Mouse (Mus musculus) hindbrain, embryonic 10.5 days (tissue): ENCODE measurements around the gene Tmem88. TPM values are rescaled to one million over a fixed set of nuclear protein-coding genes. Genes with fewer than 3 reads are reported as not detected.

Source experiments
- DNase-seq: peaks from one replicate; pipeline ENCODE4 v3.0.0-alpha.2; 2017; ENCODE audit warnings: low spot score
- H3K27ac ChIP-seq: fragments of 300-500 bp; sonication (generic); 2 replicates; pipeline ENCODE4 v1.5.1; 2016; ENCODE audit warnings: mild to moderate bottlenecking, moderate library complexity
- H3K27me3 ChIP-seq: fragments of 300-500 bp; sonication (generic); 2 replicates; pipeline ENCODE4 v1.6.1; 2016; ENCODE audit warnings: mild to moderate bottlenecking; ENCODE audit not compliant: poor library complexity, insufficient read depth, severe bottlenecking
- H3K36me3 ChIP-seq: fragments of 300-500 bp; sonication (generic); 2 replicates; pipeline ENCODE4 v1.6.1; 2016; ENCODE audit warnings: mild to moderate bottlenecking, moderate library complexity
- H3K4me1 ChIP-seq: fragments of 300-500 bp; sonication (generic); replicated peaks from 2 replicates; pipeline ENCODE4 v1.6.1; 2016; ENCODE audit warnings: mild to moderate bottlenecking
- H3K4me3 ChIP-seq: fragments of 300-500 bp; sonication (generic); 2 replicates; pipeline ENCODE4 v1.5.1; 2016; ENCODE audit warnings: mild to moderate bottlenecking, moderate library complexity
- H3K9me3 ChIP-seq: fragments of 300-500 bp; sonication (generic); 2 replicates; pipeline ENCODE4 v1.6.1; 2016; ENCODE audit warnings: mild to moderate bottlenecking, moderate library complexity
- WGBS: fragments of 180-500 bp; shearing (Covaris S2); methylation state at CpG from one replicate; pipeline ENCODE4 v1.1.7; 2016; 5-methylcytosine and 5-hydroxymethylcytosine counted together
- polyA plus RNA-seq: library from polyadenylated mRNA; unstranded; fragments of >200 nt; fragmentation: Nextera tagmentation; extraction: Ambion mirVana; gene quantifications from 2 replicates; pipeline ENCODE4 v1.2.1, GENCODE M21; 2016

The Tmem88 gene
- polyA plus RNA-seq, 1 experiment from 2014 or later = 22.1 TPM

GRCm38 (mm10) chr11:69406867-69407723 lies 9.1 kb upstream of the Tmem88 start:
- no peak overlapping the region; the same call in none of the 2 replicates for H3K4me3 ChIP-seq
- 90% methylated on average over 16 of the region's 16 CpGs for WGBS
- peaks cover 41% of the 10 kb centered on the region for H3K4me1 ChIP-seq
- H3K9me3 ChIP-seq = no peaks in the 10 kb centered on the region
- no peaks in the 10 kb centered on the region for H3K27me3 ChIP-seq
- no peak overlapping the region for H3K27ac ChIP-seq
- H3K36me3 ChIP-seq = peaks cover 71% of the 10 kb centered on the region
- no peak for DNase-seq

GRCm38 (mm10) chr11:69406282-69406681 lies 8.2 kb upstream of the Tmem88 start:
- Histone ChIP-seq H3K4me1 (peaks cover 42% of the 10 kb centered on the region), H3K4me3 (peak overlapping the region; percentile 18; the same call in 1 of the 2 replicates), H3K27ac (0 out of 2 replicates have a peak overlapping the region, but pooled peaks have one; percentile 37), H3K36me3 (peaks cover 72% of the 10 kb centered on the region), H3K9me3 (no peaks in the 10 kb centered on the region), H3K27me3 (0 out of 2 replicates have a peak, but pooled peaks cover 3% of the 10 kb centered on the region)
- WGBS = 85% methylated on average over 19 of the region's 19 CpGs
- no peak for DNase-seq

- peaks cover 79% of the 10 kb centered on the region for H3K36me3 ChIP-seq
- 0 out of 2 replicates have a peak overlapping the region, but pooled peaks have one; percentile 37 for H3K27ac ChIP-seq
- no peak for DNase-seq
- peaks cover 47% of the 10 kb centered on the region for H3K4me1 ChIP-seq
- peaks cover 9% of the 10 kb centered on the region for H3K27me3 ChIP-seq
- H3K9me3 ChIP-seq = no peaks in the 10 kb centered on the region
- peak overlapping the region; percentile 16; the same call in 1 of the 2 replicates for H3K4me3 ChIP-seq
- 92% methylated on average over 24 of the region's 24 CpGs for WGBS
These were observed 7.6 kb upstream of the Tmem88 start for GRCm38 (mm10) chr11:69405397-69406200.

GRCm38 (mm10) chr11:69404595-69405396 lies 6.8 kb upstream of the Tmem88 start:
- no peaks in the 10 kb centered on the region for H3K9me3 ChIP-seq
- peaks cover 17% of the 10 kb centered on the region for H3K27me3 ChIP-seq
- no peak overlapping the region for H3K27ac ChIP-seq
- H3K36me3 ChIP-seq = peaks cover 87% of the 10 kb centered on the region
- no peak for DNase-seq
- 0 out of 2 replicates have a peak overlapping the region, but pooled peaks have one; percentile 9 for H3K4me3 ChIP-seq
- 93% methylated on average over 23 of the region's 24 CpGs for WGBS
- H3K4me1 ChIP-seq = peaks cover 48% of the 10 kb centered on the region

- Histone ChIP-seq H3K4me3 (0 out of 2 replicates have a peak overlapping the region, but pooled peaks have one; percentile 9), H3K9me3 (no peaks in the 10 kb centered on the region), H3K27me3 (peaks cover 21% of the 10 kb centered on the region), H3K27ac (no peak overlapping the region), H3K4me1 (peaks cover 49% of the 10 kb centered on the region), H3K36me3 (peaks cover 92% of the 10 kb centered on the region)
- no peak for DNase-seq
- 92% methylated on average over 38 of the region's 38 CpGs for WGBS
These were observed 5.9 kb upstream of the Tmem88 start for GRCm38 (mm10) chr11:69403691-69404594.

- peak overlapping the region; percentile 11; the same call in 1 of the 2 replicates for H3K4me3 ChIP-seq
- no peak overlapping the region for H3K27ac ChIP-seq
- H3K27me3 ChIP-seq = peaks cover 32% of the 10 kb centered on the region
- WGBS = 87% methylated on average over 12 of the region's 12 CpGs
- peaks cover 86% of the 10 kb centered on the region for H3K36me3 ChIP-seq
- H3K9me3 ChIP-seq = no peaks in the 10 kb centered on the region
- no peak for DNase-seq
- peaks cover 51% of the 10 kb centered on the region for H3K4me1 ChIP-seq
These were observed 4.0 kb upstream of the Tmem88 start for GRCm38 (mm10) chr11:69401987-69402386.

- Histone ChIP-seq H3K27me3 (peaks cover 32% of the 10 kb centered on the region), H3K4me3 (peak overlapping the region; percentile 25; the same call in 1 of the 2 replicates), H3K36me3 (peaks cover 79% of the 10 kb centered on the region), H3K4me1 (peaks cover 59% of the 10 kb centered on the region), H3K9me3 (no peaks in the 10 kb centered on the region), H3K27ac (no peak overlapping the region)
- DNase-seq = peak; percentile 84
- 20% methylated on average over 22 of the region's 22 CpGs for WGBS
These were observed 3.2 kb upstream of the Tmem88 start for GRCm38 (mm10) chr11:69401210-69401637.

- 75% methylated on average over 25 of the region's 25 CpGs for WGBS
- no peak for DNase-seq
These were observed 2.2 kb upstream of the Tmem88 start for GRCm38 (mm10) chr11:69400083-69400850.

GRCm38 (mm10) chr11:69399201-69400082 lies 1.4 kb upstream of the Tmem88 start:
- peak overlapping the region; percentile 68 for H3K27ac ChIP-seq
- peaks cover 66% of the 10 kb centered on the region for H3K4me1 ChIP-seq
- H3K27me3 ChIP-seq = peaks cover 32% of the 10 kb centered on the region
- H3K4me3 ChIP-seq = peak overlapping the region; percentile 77
- no peaks in the 10 kb centered on the region for H3K9me3 ChIP-seq
- peaks cover 61% of the 10 kb centered on the region for H3K36me3 ChIP-seq
- DNase-seq = peak; percentile 53
- 10% methylated on average over 66 of the region's 66 CpGs for WGBS

More at GRCm38 (mm10) chr11:69400083-69400850, 2.2 kb upstream of the Tmem88 start:
- H3K27ac ChIP-seq = peak overlapping the region; percentile 68
- peaks cover 32% of the 10 kb centered on the region for H3K27me3 ChIP-seq
- H3K9me3 ChIP-seq = no peaks in the 10 kb centered on the region
- peaks cover 69% of the 10 kb centered on the region for H3K36me3 ChIP-seq
- peaks cover 62% of the 10 kb centered on the region for H3K4me1 ChIP-seq
- H3K4me3 ChIP-seq = peak overlapping the region; percentile 35
